Mouse (Mus musculus): ENCODE results near the gene Anp32e. TPM values are rescaled to one million over a fixed set of nuclear protein-coding genes. Genes with fewer than 3 reads are reported as not detected.

Anp32e gene
- polyA plus RNA-seq, 1 experiment from 2014 or later, result 110 TPM

GRCm38 (mm10) chr3:95985209-95986000, 56.4 kb downstream of the Anp32e start:
- Histone ChIP-seq H3K4me3 (ENCODE audit: low read depth, low read length) (peak overlapping the region; percentile 29), H3K9ac (ENCODE audit: low read depth, low read length) (peak overlapping the region; percentile 46; the same call in 1 of the 2 replicates), H3K27me3 (replicated peaks; ENCODE audit: control insufficient read depth, insufficient read depth, low read length) (no peaks in the 10 kb centered on the region; the same call in 1 of the 2 replicates), H3K9me3 (ENCODE audit: control insufficient read depth, low read length) (no peaks in the 10 kb centered on the region), H3K27ac (ENCODE audit: low read depth, low read length) (peak overlapping the region; percentile 85), H3K4me1 (replicated peaks; ENCODE audit: control insufficient read depth, insufficient read depth, low read length) (peaks cover 25% of the 10 kb centered on the region), H3K36me3 (ENCODE audit: control insufficient read depth, insufficient read depth, low read length) (peaks cover 8% of the 10 kb centered on the region), H3K4me2 (peak overlapping the region; percentile 64)
- WGBS, result 9% methylated on average over 12 of the region's 12 CpGs
- ATAC-seq (replicated peaks; ENCODE audit: low FRiP score) (peak; percentile 76), DNase-seq (ENCODE audit: low spot score) (no peak)

GRCm38 (mm10) chr3:95986001-95986622, 57.1 kb downstream of the Anp32e start:
- no peak for DNase-seq (ENCODE audit: low spot score)
- H3K9ac ChIP-seq (ENCODE audit: low read depth, low read length), result peak overlapping the region; percentile 46
- ATAC-seq (replicated peaks; ENCODE audit: low FRiP score), result 0 out of 2 replicates have a peak, but pooled peaks have one; percentile 30
- no peaks in the 10 kb centered on the region for H3K9me3 ChIP-seq (ENCODE audit: control insufficient read depth, low read length)
- H3K4me2 ChIP-seq, result peak overlapping the region; percentile 64
- H3K4me3 ChIP-seq (ENCODE audit: low read depth, low read length), result peak overlapping the region; percentile 29
- peaks cover 8% of the 10 kb centered on the region for H3K36me3 ChIP-seq (ENCODE audit: control insufficient read depth, insufficient read depth, low read length)
- H3K4me1 ChIP-seq (replicated peaks; ENCODE audit: control insufficient read depth, insufficient read depth, low read length), result peaks cover 25% of the 10 kb centered on the region
- 6% methylated on average over 21 of the region's 21 CpGs for WGBS
- peak overlapping the region; percentile 85 for H3K27ac ChIP-seq (ENCODE audit: low read depth, low read length)
- no peaks in the 10 kb centered on the region; the same call in 1 of the 2 replicates for H3K27me3 ChIP-seq (replicated peaks; ENCODE audit: control insufficient read depth, insufficient read depth, low read length)

DNA sequence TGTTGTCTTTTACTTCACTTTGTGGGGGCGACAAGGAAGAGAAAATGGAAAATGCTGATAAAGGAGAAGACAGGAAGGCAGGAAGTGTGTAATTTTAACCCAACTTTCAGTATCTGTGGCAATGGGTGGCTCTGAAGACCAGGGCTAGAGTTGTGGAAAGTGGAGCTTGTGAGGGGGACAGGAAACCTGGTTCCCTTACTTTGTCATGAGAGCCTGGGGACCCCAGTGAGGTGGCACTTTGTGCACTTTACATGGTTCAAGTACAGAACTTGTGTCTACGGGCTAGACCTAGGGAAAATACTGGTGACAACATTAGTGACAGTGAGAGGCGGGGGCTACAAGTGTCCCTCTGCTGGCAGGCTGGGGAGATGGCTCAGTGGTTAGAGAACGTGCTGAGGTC, 57.9 kb downstream of the Anp32e start:
- Histone ChIP-seq H3K4me2 (peak overlapping the region; percentile 64; the same call in 1 of the 2 replicates), H3K36me3 (ENCODE audit: control insufficient read depth, insufficient read depth, low read length) (peaks cover 11% of the 10 kb centered on the region), H3K27me3 (replicated peaks; ENCODE audit: control insufficient read depth, insufficient read depth, low read length) (no peaks in the 10 kb centered on the region; the same call in 1 of the 2 replicates), H3K9ac (ENCODE audit: low read depth, low read length) (no peak overlapping the region), H3K4me3 (ENCODE audit: low read depth, low read length) (no peak overlapping the region), H3K9me3 (ENCODE audit: control insufficient read depth, low read length) (no peaks in the 10 kb centered on the region), H3K27ac (ENCODE audit: low read depth, low read length) (peak overlapping the region; percentile 54; the same call in 1 of the 2 replicates), H3K4me1 (replicated peaks; ENCODE audit: control insufficient read depth, insufficient read depth, low read length) (peaks cover 25% of the 10 kb centered on the region)
- DNase-seq (ENCODE audit: low spot score), result no peak
- 47% methylated on average over 4 of the region's 4 CpGs for WGBS
- no peak for ATAC-seq (replicated peaks; ENCODE audit: low FRiP score)

GRCm38 (mm10) chr3:95987386-95988110, 58.5 kb downstream of the Anp32e start:
- peaks cover 27% of the 10 kb centered on the region for H3K4me1 ChIP-seq (replicated peaks; ENCODE audit: control insufficient read depth, insufficient read depth, low read length)
- DNase-seq (ENCODE audit: low spot score) (no peak), ATAC-seq (replicated peaks; ENCODE audit: low FRiP score) (no peak)
- H3K4me3 ChIP-seq (ENCODE audit: low read depth, low read length), result no peak overlapping the region
- H3K27ac ChIP-seq (ENCODE audit: low read depth, low read length), result peak overlapping the region; percentile 54
- no peaks in the 10 kb centered on the region; the same call in 1 of the 2 replicates for H3K27me3 ChIP-seq (replicated peaks; ENCODE audit: control insufficient read depth, insufficient read depth, low read length)
- peak overlapping the region; percentile 64; the same call in 1 of the 2 replicates for H3K4me2 ChIP-seq
- WGBS, result 40% methylated on average over 6 of the region's 6 CpGs
- no peaks in the 10 kb centered on the region for H3K9me3 ChIP-seq (ENCODE audit: control insufficient read depth, low read length)
- H3K9ac ChIP-seq (ENCODE audit: low read depth, low read length), result no peak overlapping the region
- H3K36me3 ChIP-seq (ENCODE audit: control insufficient read depth, insufficient read depth, low read length), result peaks cover 11% of the 10 kb centered on the region

DNA sequence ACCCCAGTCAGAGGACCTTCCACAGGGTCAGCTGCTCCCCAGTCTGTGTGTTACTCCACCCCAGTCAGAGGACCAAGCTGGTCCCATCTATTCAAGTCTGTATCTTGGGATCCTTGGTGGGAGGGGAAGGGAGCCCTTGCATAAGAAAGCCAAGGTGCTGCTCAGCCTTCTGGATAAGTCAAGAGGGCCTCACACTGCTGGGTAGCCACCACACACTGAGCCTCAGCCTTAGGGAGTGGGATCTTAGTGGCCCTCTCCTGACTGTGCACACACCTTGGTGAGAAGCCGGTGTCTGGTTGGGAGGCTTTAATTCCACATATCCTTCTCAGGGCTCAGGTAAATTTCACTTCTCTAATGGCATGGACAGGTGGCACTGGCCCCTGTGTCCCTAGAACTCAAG, 59.1 kb downstream of the Anp32e start:
- Histone ChIP-seq H3K27me3 (replicated peaks; ENCODE audit: control insufficient read depth, insufficient read depth, low read length) (no peaks in the 10 kb centered on the region; the same call in 1 of the 2 replicates), H3K4me1 (replicated peaks; ENCODE audit: control insufficient read depth, insufficient read depth, low read length) (peaks cover 31% of the 10 kb centered on the region), H3K36me3 (ENCODE audit: control insufficient read depth, insufficient read depth, low read length) (peaks cover 11% of the 10 kb centered on the region), H3K9ac (ENCODE audit: low read depth, low read length) (no peak overlapping the region), H3K9me3 (ENCODE audit: control insufficient read depth, low read length) (no peaks in the 10 kb centered on the region), H3K4me2 (no peak overlapping the region), H3K27ac (ENCODE audit: low read depth, low read length) (no peak overlapping the region), H3K4me3 (ENCODE audit: low read depth, low read length) (no peak overlapping the region)
- ATAC-seq (replicated peaks; ENCODE audit: low FRiP score) (no peak), DNase-seq (ENCODE audit: low spot score) (no peak)
- 93% methylated on average over 1 of the region's 1 CpGs for WGBS

- no peak for DNase-seq (ENCODE audit: low spot score)
- Histone ChIP-seq H3K36me3 (ENCODE audit: control insufficient read depth, insufficient read depth, low read length) (peaks cover 11% of the 10 kb centered on the region), H3K9me3 (ENCODE audit: control insufficient read depth, low read length) (no peaks in the 10 kb centered on the region), H3K9ac (ENCODE audit: low read depth, low read length) (no peak overlapping the region), H3K4me2 (no peak overlapping the region), H3K4me1 (replicated peaks; ENCODE audit: control insufficient read depth, insufficient read depth, low read length) (peaks cover 38% of the 10 kb centered on the region), H3K27ac (ENCODE audit: low read depth, low read length) (no peak overlapping the region), H3K27me3 (replicated peaks; ENCODE audit: control insufficient read depth, insufficient read depth, low read length) (no peaks in the 10 kb centered on the region; the same call in 1 of the 2 replicates), H3K4me3 (ENCODE audit: low read depth, low read length) (no peak overlapping the region)
- ATAC-seq (replicated peaks; ENCODE audit: low FRiP score), result no peak
- 81% methylated on average over 10 of the region's 10 CpGs for WGBS
These were observed 59.9 kb downstream of the Anp32e start for GRCm38 (mm10) chr3:95988969-95989368.

DNA sequence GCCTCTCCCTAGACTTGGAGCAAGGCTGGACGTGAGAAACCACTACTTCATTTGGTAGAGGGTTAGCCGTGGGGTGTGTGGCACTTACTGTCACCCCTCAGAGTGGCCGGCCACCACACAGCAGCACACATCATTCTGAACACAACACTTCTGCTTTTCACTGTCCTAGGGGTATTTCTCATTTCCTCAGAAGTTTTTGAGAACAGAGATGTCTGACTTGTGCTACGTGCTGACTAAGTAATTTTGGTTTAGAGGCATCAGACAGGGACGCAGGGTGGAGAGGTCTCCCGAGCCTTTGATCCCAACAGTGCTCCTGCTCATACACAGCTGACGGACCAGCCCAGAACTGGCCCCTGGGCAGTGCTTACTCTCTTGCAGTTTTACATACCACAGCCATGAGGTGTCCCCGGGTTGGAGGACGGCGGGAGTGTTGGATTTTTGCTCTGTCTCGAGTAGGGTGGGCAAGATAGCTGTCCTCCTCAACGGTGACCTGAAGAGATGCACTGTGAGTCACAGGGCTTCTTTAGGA, 61.4 kb downstream of the Anp32e start:
- ATAC-seq (replicated peaks; ENCODE audit: low FRiP score), result no peak
- no peak for DNase-seq (ENCODE audit: low spot score)
- H3K27me3 ChIP-seq (replicated peaks; ENCODE audit: control insufficient read depth, insufficient read depth, low read length), result no peaks in the 10 kb centered on the region; the same call in 1 of the 2 replicates
- H3K4me3 ChIP-seq (ENCODE audit: low read depth, low read length), result no peak overlapping the region
- peaks cover 11% of the 10 kb centered on the region for H3K36me3 ChIP-seq (ENCODE audit: control insufficient read depth, insufficient read depth, low read length)
- no peaks in the 10 kb centered on the region for H3K9me3 ChIP-seq (ENCODE audit: control insufficient read depth, low read length)
- H3K4me2 ChIP-seq, result no peak overlapping the region
- WGBS, result 67% methylated on average over 12 of the region's 12 CpGs
- no peak overlapping the region for H3K9ac ChIP-seq (ENCODE audit: low read depth, low read length)
- peaks cover 39% of the 10 kb centered on the region for H3K4me1 ChIP-seq (replicated peaks; ENCODE audit: control insufficient read depth, insufficient read depth, low read length)
- no peak overlapping the region for H3K27ac ChIP-seq (ENCODE audit: low read depth, low read length)

- peak overlapping the region; percentile 60; the same call in 1 of the 2 replicates for H3K27ac ChIP-seq (ENCODE audit: low read depth, low read length)
- H3K36me3 ChIP-seq (ENCODE audit: control insufficient read depth, insufficient read depth, low read length), result peaks cover 11% of the 10 kb centered on the region
- 45% methylated on average over 5 of the region's 5 CpGs for WGBS
- peak overlapping the region; percentile 96 for H3K4me2 ChIP-seq
- DNase-seq (ENCODE audit: low spot score), result no peak
- no peaks in the 10 kb centered on the region for H3K9me3 ChIP-seq (ENCODE audit: control insufficient read depth, low read length)
- peaks cover 36% of the 10 kb centered on the region for H3K4me1 ChIP-seq (replicated peaks; ENCODE audit: control insufficient read depth, insufficient read depth, low read length)
- no peaks in the 10 kb centered on the region; the same call in 1 of the 2 replicates for H3K27me3 ChIP-seq (replicated peaks; ENCODE audit: control insufficient read depth, insufficient read depth, low read length)
- no peak for ATAC-seq (replicated peaks; ENCODE audit: low FRiP score)
- no peak overlapping the region for H3K9ac ChIP-seq (ENCODE audit: low read depth, low read length)
- H3K4me3 ChIP-seq (ENCODE audit: low read depth, low read length), result no peak overlapping the region
These were observed 64.1 kb downstream of the Anp32e start for GRCm38 (mm10) chr3:95992990-95993603.
